Mouse (Mus musculus) thymus, adult 2 months (tissue): ENCODE results near the gene Eva1b.

Source experiments
- CTCF ChIP-seq: fragments of 200-500 bp; IDR thresholded peaks from 2 replicates; pipeline ENCODE4 v1.5.1; 2012; ENCODE audit warnings: mild to moderate bottlenecking, control low read depth, low read length, moderate library complexity, borderline replicate concordance; ENCODE audit not compliant: control insufficient read depth, poor library complexity, insufficient read depth; ENCODE audit errors: extremely low read depth
- POLR2A ChIP-seq: fragments of 200-500 bp; IDR thresholded peaks from 2 replicates; pipeline ENCODE4 v1.6.1; 2012; ENCODE audit warnings: mild to moderate bottlenecking, low read length, control low read depth, moderate library complexity; ENCODE audit not compliant: control insufficient read depth, poor library complexity, insufficient read depth; ENCODE audit errors: extremely low read depth

DNA sequence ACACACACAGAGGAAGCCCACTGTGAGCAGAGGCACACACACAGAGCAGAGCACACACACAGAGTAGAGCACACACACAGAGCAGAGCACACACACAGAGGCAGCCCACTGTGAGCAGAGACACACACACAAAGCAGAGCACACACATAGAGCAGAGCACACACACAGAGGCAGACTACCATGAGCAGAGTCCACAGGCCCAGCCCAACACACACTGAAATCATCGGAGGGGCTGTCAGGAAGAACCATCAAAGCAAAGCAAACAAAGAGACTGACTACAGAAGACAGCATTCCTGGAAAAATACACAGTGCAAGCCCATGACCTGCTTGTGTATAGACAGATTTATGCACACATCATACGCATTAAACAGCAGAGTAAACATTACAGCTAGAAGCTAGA is 8.3 kb downstream of the Eva1b start:
- TF ChIP-seq POLR2A (no peak), CTCF (no peak)
